Mouse (Mus musculus) brain, embryonic 14.5 days (tissue): ENCODE measurements at regions not wholly inside any gene's neighbourhood (a gene's known extent, or its start where the extent isn't known, plus 50 kb on each side); places are given as distances from the start of the nearest gene placed in this dataset.

Experiments
- CTCF ChIP-seq: fragments of 200-500 bp; IDR thresholded peaks from 2 replicates; pipeline ENCODE4 v1.5.1; 2012; ENCODE audit warnings: inconsistent platforms, mild to moderate bottlenecking, moderate library complexity, borderline replicate concordance; ENCODE audit not compliant: insufficient read depth, insufficient read length; ENCODE audit errors: extremely low read depth
- POLR2A ChIP-seq: fragments of 200-500 bp; IDR thresholded peaks from 2 replicates; pipeline ENCODE4 v1.6.1; 2012; ENCODE audit warnings: mild to moderate bottlenecking, inconsistent platforms, borderline replicate concordance; ENCODE audit not compliant: poor library complexity, insufficient read depth, insufficient read length, severe bottlenecking; ENCODE audit errors: extremely low read depth

DNA sequence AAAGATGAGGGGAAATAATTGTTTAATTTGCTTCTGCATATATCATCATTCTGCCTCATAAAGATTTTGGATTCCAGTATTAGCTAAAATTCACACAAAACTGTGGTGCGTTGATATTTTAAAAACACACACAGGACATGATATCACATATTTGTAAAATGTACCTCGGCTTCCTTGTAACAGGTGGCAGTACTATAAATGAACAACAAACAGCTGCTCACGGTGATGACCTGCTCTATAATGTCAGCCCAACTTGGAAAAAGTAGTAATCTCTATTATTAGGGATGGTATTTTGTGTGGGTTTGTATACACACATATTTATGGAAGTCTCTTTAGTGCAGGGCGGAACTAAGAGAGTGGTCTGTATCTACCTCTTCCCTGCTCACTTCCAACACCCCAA, 292.7 kb upstream of the Tnp1 start:
- TF ChIP-seq CTCF (no peak), POLR2A (no peak)
